In genomic region chr8:85302931-85303330, GRCm38 (mm10) we compare ENCODE assay signal across 21 mouse cellular contexts. TPM values are rescaled to one million over a fixed set of nuclear protein-coding genes. Genes with fewer than 3 reads are reported as not detected.
DNase-seq lines count a peak whose midpoint lies in the region; TF ChIP-seq lines count a peak whose summit lies in the region.
"Had no signal": no experiment of that assay in that cellular context is flagged by ENCODE, and none has a peak within 500 bp of the region (broad histone marks: within the 10 kb centered on the region; RNA-seq: fewer than 3 reads in every experiment).

No protein-coding gene starts in this region.

- H3K4me1 ChIP-seq in lung, adult 2 months (ENCODE audit: control insufficient read depth, insufficient read depth, low read length) = peaks cover 3% of the 10 kb centered on the region; the same call in 1 of the 2 replicates

- no peak overlapping the region for H3K4me3 ChIP-seq in layer of hippocampus, adult 2 months
- no peak overlapping the region for H3K4me3 ChIP-seq in lung, adult 2 months (replicated peaks; ENCODE audit: extremely low read depth, low read depth, low read length)
- H3K4me3 ChIP-seq: embryonic facial prominence, embryonic 10.5 days; forebrain, embryonic 13.5 days; heart, embryonic 10.5 days; heart, embryonic 15.5 days; hindbrain, embryonic 13.5 days had no signal

- TF ChIP-seq CTCF in layer of hippocampus, adult 2 months (conservative IDR thresholded peaks at IDR 0.05) = no peak
- TF ChIP-seq CTCF in lung, adult 2 months (IDR thresholded peaks at IDR 0.05; ENCODE audit: insufficient read depth, low read length) = no peak

- 62% methylated on average over 3 of the region's 3 CpGs for WGBS in lung, adult 2 months

- TF ChIP-seq POLR2A in lung, adult 2 months (IDR thresholded peaks at IDR 0.05; ENCODE audit: borderline replicate concordance, extremely low read depth, low read depth, low read length) = no peak

- intact Hi-C loops in left cerebral cortex, postnatal 14 days (cut with DNase I) = loop anchor here (10.0 kb wide), 1 partner anchor 242 kb away; no protein-coding TSS in a partner anchor

- DNase-seq in layer of hippocampus, adult 2 months (ENCODE audit: low spot score in 2 of 2) = no peak
- no peak for DNase-seq in layer of hippocampus, adult 11-12 months (ENCODE audit: low spot score)
- peak; percentile 65 for DNase-seq in A20 (ENCODE audit: low read depth, low spot score)
- peak; percentile 48 for DNase-seq in lung, adult 2 months
- peak; percentile 66 for DNase-seq in lung, postnatal 25 days (ENCODE audit: low spot score)
- no peak for DNase-seq in left cerebral cortex, postnatal 14 days (ENCODE audit: low spot score in 2 of 2)
- DNase-seq in adrenal gland, postnatal 25 days = no peak
- DNase-seq: adrenal gland, postnatal 10 days; cerebellum, adult 11-12 months; cerebellum, adult 9-10 months; cerebellum, postnatal 36 days; forebrain, postnatal 0 days; gastrocnemius, postnatal 25 days; heart, adult 18-20 months; heart, postnatal 14 days had no signal

- peak overlapping the region; percentile 51; the same call in 1 of the 2 replicates for H3K27ac ChIP-seq in layer of hippocampus, adult 2 months
- H3K27ac ChIP-seq: embryonic facial prominence, embryonic 10.5 days; forebrain, embryonic 13.5 days; heart, embryonic 10.5 days; heart, embryonic 15.5 days; hindbrain, embryonic 13.5 days; hindbrain, postnatal 0 days had no signal

RNA-seq across cellular contexts. Expression of gene Vps35, which starts 3.3 kb away (rescaled TPM):
- 100 to 1,000 TPM; 127 TPM for total RNA-seq in layer of hippocampus, adult 2 months (2021)
- 11.9 and 19.9 TPM in 2 replicates for polyA plus RNA-seq in lung, adult 2 months (2012; rRNA removed)
- total RNA-seq in left cerebral cortex, postnatal 14 days (2021) = 100 to 1,000 TPM; 142 to 149 TPM
- total RNA-seq in adrenal gland, postnatal 25 days (2021) = 98.9 and 99.7 TPM in 2 replicates

RNA-seq across cellular contexts. Expression of gene Orc6, which starts 3.5 kb away (rescaled TPM):
- total RNA-seq in layer of hippocampus, adult 2 months (2021) = 10 to 100 TPM; 30.4 to 30.6 TPM
- 10.1 and 11.9 TPM in 2 replicates for polyA plus RNA-seq in lung, adult 2 months (2012; rRNA removed)
- 10 to 100 TPM; 33.2 TPM for total RNA-seq in left cerebral cortex, postnatal 14 days (2021)
- total RNA-seq in adrenal gland, postnatal 25 days (2021) = 20.9 and 23.6 TPM in 2 replicates

Comparison
In these comparisons a context has a peak if more than half of its experiments do, and no peak if none do; other contexts are left out.
1. DNase-seq: peak in A20 (single experiment), lung, adult 2 months (single experiment) and lung, postnatal 25 days (single experiment); none in layer of hippocampus, adult 2 months (0 of 2), layer of hippocampus, adult 11-12 months (single experiment), left cerebral cortex, postnatal 14 days (0 of 2) and adrenal gland, postnatal 25 days (single experiment).